ENCODE assay signal across 15 mouse cellular contexts in genomic region chr16:55939703-55940102, GRCm38 (mm10). TPM values are rescaled to one million over a fixed set of nuclear protein-coding genes. Genes with fewer than 3 reads are reported as not detected.
DNase-seq lines count a peak whose midpoint lies in the region; ATAC-seq and TF ChIP-seq lines count a peak whose summit lies in the region.
"Had no signal": no experiment of that assay in that cellular context is flagged by ENCODE, and none has a peak within 500 bp of the region (broad histone marks: within the 10 kb centered on the region; RNA-seq: fewer than 3 reads in every experiment).

No protein-coding gene starts in this region.

- H3K4me2 ChIP-seq in intestine, embryonic 15.5 days (replicated peaks): no peak overlapping the region
- no peak overlapping the region for H3K4me2 ChIP-seq in liver, embryonic 14.5 days (ENCODE audit: low read depth)
- H3K4me2 ChIP-seq in lung, postnatal 0 days (replicated peaks; ENCODE audit: low read depth, low read length): no peak overlapping the region
- H3K4me2 ChIP-seq: embryonic facial prominence, embryonic 15.5 days; forebrain, embryonic 12.5 days; midbrain, embryonic 12.5 days had no signal

- H3K36me3 ChIP-seq in intestine, embryonic 15.5 days: no peaks in the 10 kb centered on the region
- H3K36me3 ChIP-seq in liver, embryonic 14.5 days (replicated peaks; ENCODE audit: control insufficient read depth, insufficient read depth, low read depth): no peaks in the 10 kb centered on the region
- no peaks in the 10 kb centered on the region for H3K36me3 ChIP-seq in lung, postnatal 0 days (ENCODE audit: insufficient read depth, low read length)
- H3K36me3 ChIP-seq: embryonic facial prominence, embryonic 15.5 days; forebrain, embryonic 12.5 days; midbrain, embryonic 12.5 days had no signal

- H3K9me3 ChIP-seq in intestine, embryonic 15.5 days: no peaks in the 10 kb centered on the region
- H3K9me3 ChIP-seq in liver, embryonic 14.5 days (ENCODE audit: control insufficient read depth, low read length): no peaks in the 10 kb centered on the region
- no peaks in the 10 kb centered on the region for H3K9me3 ChIP-seq in lung, postnatal 0 days (ENCODE audit: low read length)
- H3K9me3 ChIP-seq: embryonic facial prominence, embryonic 15.5 days; forebrain, embryonic 12.5 days; midbrain, embryonic 12.5 days had no signal

- peak; percentile 20 to 32 for DNase-seq in kidney, adult 8-10 months
- no peak for DNase-seq in liver, embryonic 14.5 days (ENCODE audit: low read depth in 3 of 3, low spot score in 3 of 3)
- peak; percentile 63 to 69 for DNase-seq in thymus, postnatal 10 days (ENCODE audit: low spot score in 2 of 2)
- no peak for DNase-seq in lung, postnatal 0 days (ENCODE audit: low spot score)
- DNase-seq in Muller cell, postnatal 12 days (ENCODE audit: inconsistent ontology term): no peak
- DNase-seq in left cerebral cortex, postnatal 14 days (ENCODE audit: low spot score in 2 of 2): no peak
- DNase-seq: cerebellum, adult 11 months; heart, postnatal 4 days; lung, postnatal 10 days; right cerebral cortex, postnatal 14 days had no signal

- no peak overlapping the region for H3K27ac ChIP-seq in intestine, embryonic 15.5 days
- no peak overlapping the region for H3K27ac ChIP-seq in liver, embryonic 14.5 days
- H3K27ac ChIP-seq in lung, postnatal 0 days (ENCODE audit: low read length): no peak overlapping the region
- H3K27ac ChIP-seq: embryonic facial prominence, embryonic 15.5 days; forebrain, embryonic 12.5 days; midbrain, embryonic 12.5 days had no signal

- ATAC-seq in intestine, embryonic 15.5 days: peak; percentile 42; the same call in 1 of the 2 replicates
- 0 out of 2 replicates have a peak, but pooled peaks have one; percentile 18 for ATAC-seq in liver, embryonic 14.5 days (ENCODE audit: insufficient read depth)
- no peak for ATAC-seq in lung, postnatal 0 days
- ATAC-seq: inflammation-experienced regulatory T-cells, adult 6 months had no signal

- H3K4me3 ChIP-seq in intestine, embryonic 15.5 days (replicated peaks): no peak overlapping the region
- H3K4me3 ChIP-seq in liver, embryonic 14.5 days (ENCODE audit: insufficient read depth in 1 of 2, low read depth in 2 of 2, low read length in 2 of 2): no peak overlapping the region
- H3K4me3 ChIP-seq in lung, postnatal 0 days (ENCODE audit: low read depth, low read length): no peak overlapping the region
- H3K4me3 ChIP-seq: embryonic facial prominence, embryonic 15.5 days; forebrain, embryonic 12.5 days; midbrain, embryonic 12.5 days had no signal

- WGBS in intestine, embryonic 15.5 days: 82% methylated on average over 6 of the region's 6 CpGs
- 68% methylated on average over 6 of the region's 6 CpGs for WGBS in liver, embryonic 14.5 days (ENCODE audit: insufficient replicate concordance)
- WGBS in lung, postnatal 0 days: 79% methylated on average over 6 of the region's 6 CpGs

- no peaks in the 10 kb centered on the region for H3K27me3 ChIP-seq in intestine, embryonic 15.5 days (replicated peaks)
- H3K27me3 ChIP-seq in liver, embryonic 14.5 days (ENCODE audit: control insufficient read depth, insufficient read depth, low read length): no peaks in the 10 kb centered on the region
- no peaks in the 10 kb centered on the region for H3K27me3 ChIP-seq in lung, postnatal 0 days (replicated peaks; ENCODE audit: insufficient read depth, low read length)
- H3K27me3 ChIP-seq: embryonic facial prominence, embryonic 15.5 days; forebrain, embryonic 12.5 days; midbrain, embryonic 12.5 days had no signal

- TF ChIP-seq EP300 in liver, embryonic 14.5 days (IDR thresholded peaks at IDR 0.05; ENCODE audit: low read depth): no peak
- no peak for TF ChIP-seq EP300 in lung, postnatal 0 days (IDR thresholded peaks at IDR 0.05)

- no peaks in the 10 kb centered on the region for H3K4me1 ChIP-seq in intestine, embryonic 15.5 days (replicated peaks)
- H3K4me1 ChIP-seq in liver, embryonic 14.5 days (replicated peaks; ENCODE audit: control insufficient read depth in 2 of 2, insufficient read depth in 2 of 2, low read length in 1 of 2): no peaks in the 10 kb centered on the region
- H3K4me1 ChIP-seq in lung, postnatal 0 days (ENCODE audit: insufficient read depth, low read depth, low read length): no peaks in the 10 kb centered on the region
- H3K4me1 ChIP-seq: embryonic facial prominence, embryonic 15.5 days; forebrain, embryonic 12.5 days; midbrain, embryonic 12.5 days had no signal

- no peak for TF ChIP-seq CTCF in liver, embryonic 14.5 days (IDR thresholded peaks at IDR 0.05; ENCODE audit: low read depth)
- TF ChIP-seq CTCF in lung, postnatal 0 days (IDR thresholded peaks at IDR 0.05): no peak

- intact Hi-C loops in left cerebral cortex, postnatal 14 days (cut with DNase I): no loop called here

- no peak overlapping the region for H3K9ac ChIP-seq in intestine, embryonic 15.5 days
- no peak overlapping the region for H3K9ac ChIP-seq in liver, embryonic 14.5 days (replicated peaks)
- H3K9ac ChIP-seq in lung, postnatal 0 days (replicated peaks; ENCODE audit: low read depth): no peak overlapping the region
- H3K9ac ChIP-seq: embryonic facial prominence, embryonic 15.5 days; forebrain, embryonic 12.5 days; midbrain, embryonic 12.5 days had no signal

RNA-seq across cellular contexts. Expression of gene Cep97, which starts 5.0 kb away (rescaled TPM):
- polyA plus RNA-seq in intestine, embryonic 15.5 days (2015; fragmentation: Nextera tagmentation; extraction: Ambion mirVana): 5.9 and 6.7 TPM in 2 replicates
- 1.5 and 2.0 TPM in 2 replicates for polyA plus RNA-seq in liver, embryonic 14.5 days (2012; rRNA removed)
- polyA plus RNA-seq in liver, embryonic 14.5 days (2014; fragmentation: Nextera tagmentation; extraction: Ambion mirVana): 3.9 and 5.4 TPM in 2 replicates
- polyA plus RNA-seq in lung, postnatal 0 days (2015; fragmentation: Nextera tagmentation; extraction: Ambion mirVana): 3.8 and 4.0 TPM in 2 replicates
- total RNA-seq in left cerebral cortex, postnatal 14 days (2021): 1 to 10 TPM; 9.1 to 10.0 TPM

RNA-seq across cellular contexts. Expression of gene Rpl24, which starts 26.4 kb away (rescaled TPM):
- polyA plus RNA-seq in intestine, embryonic 15.5 days (2015; fragmentation: Nextera tagmentation; extraction: Ambion mirVana): 692 and 790 TPM in 2 replicates
- polyA plus RNA-seq in liver, embryonic 14.5 days (2012; rRNA removed): 155 and 464 TPM in 2 replicates
- polyA plus RNA-seq in liver, embryonic 14.5 days (2014; fragmentation: Nextera tagmentation; extraction: Ambion mirVana): 477 and 499 TPM in 2 replicates
- 641 and 650 TPM in 2 replicates for polyA plus RNA-seq in lung, postnatal 0 days (2015; fragmentation: Nextera tagmentation; extraction: Ambion mirVana)
- 100 to 1,000 TPM; 333 to 350 TPM for total RNA-seq in left cerebral cortex, postnatal 14 days (2021)

RNA-seq across cellular contexts. Expression of gene Zbtb11, which starts 34.0 kb away (rescaled TPM):
- 14.2 and 15.3 TPM in 2 replicates for polyA plus RNA-seq in intestine, embryonic 15.5 days (2015; fragmentation: Nextera tagmentation; extraction: Ambion mirVana)
- 3.1 and 5.1 TPM in 2 replicates for polyA plus RNA-seq in liver, embryonic 14.5 days (2012; rRNA removed)
- 8.4 and 9.5 TPM in 2 replicates for polyA plus RNA-seq in liver, embryonic 14.5 days (2014; fragmentation: Nextera tagmentation; extraction: Ambion mirVana)
- 8.4 and 9.3 TPM in 2 replicates for polyA plus RNA-seq in lung, postnatal 0 days (2015; fragmentation: Nextera tagmentation; extraction: Ambion mirVana)
- 10 to 100 TPM; 36.4 to 36.7 TPM for total RNA-seq in left cerebral cortex, postnatal 14 days (2021)

RNA-seq across cellular contexts. Expression of gene Nxpe3, which starts 44.6 kb away (rescaled TPM):
- polyA plus RNA-seq in intestine, embryonic 15.5 days (2015; fragmentation: Nextera tagmentation; extraction: Ambion mirVana): 1.3 and 1.5 TPM in 2 replicates
- 0.62 and 0.83 TPM in 2 replicates for polyA plus RNA-seq in liver, embryonic 14.5 days (2012; rRNA removed)
- polyA plus RNA-seq in liver, embryonic 14.5 days (2014; fragmentation: Nextera tagmentation; extraction: Ambion mirVana): 0.33 and 0.45 TPM in 2 replicates
- 0.47 and 0.71 TPM in 2 replicates for polyA plus RNA-seq in lung, postnatal 0 days (2015; fragmentation: Nextera tagmentation; extraction: Ambion mirVana)
- 1 to 10 TPM; 7.3 to 7.5 TPM for total RNA-seq in left cerebral cortex, postnatal 14 days (2021)

Comparison
In these comparisons a context has a peak if more than half of its experiments do, and no peak if none do; other contexts are left out.
1. DNase-seq: peak in kidney, adult 8-10 months (2 of 2) and thymus, postnatal 10 days (2 of 2); none in liver, embryonic 14.5 days (0 of 3), lung, postnatal 0 days (single experiment), Muller cell, postnatal 12 days (single experiment) and left cerebral cortex, postnatal 14 days (0 of 2).